Mouse (Mus musculus): ENCODE results near the gene Hist2h2bb.

Hist2h2bb gene

DNA sequence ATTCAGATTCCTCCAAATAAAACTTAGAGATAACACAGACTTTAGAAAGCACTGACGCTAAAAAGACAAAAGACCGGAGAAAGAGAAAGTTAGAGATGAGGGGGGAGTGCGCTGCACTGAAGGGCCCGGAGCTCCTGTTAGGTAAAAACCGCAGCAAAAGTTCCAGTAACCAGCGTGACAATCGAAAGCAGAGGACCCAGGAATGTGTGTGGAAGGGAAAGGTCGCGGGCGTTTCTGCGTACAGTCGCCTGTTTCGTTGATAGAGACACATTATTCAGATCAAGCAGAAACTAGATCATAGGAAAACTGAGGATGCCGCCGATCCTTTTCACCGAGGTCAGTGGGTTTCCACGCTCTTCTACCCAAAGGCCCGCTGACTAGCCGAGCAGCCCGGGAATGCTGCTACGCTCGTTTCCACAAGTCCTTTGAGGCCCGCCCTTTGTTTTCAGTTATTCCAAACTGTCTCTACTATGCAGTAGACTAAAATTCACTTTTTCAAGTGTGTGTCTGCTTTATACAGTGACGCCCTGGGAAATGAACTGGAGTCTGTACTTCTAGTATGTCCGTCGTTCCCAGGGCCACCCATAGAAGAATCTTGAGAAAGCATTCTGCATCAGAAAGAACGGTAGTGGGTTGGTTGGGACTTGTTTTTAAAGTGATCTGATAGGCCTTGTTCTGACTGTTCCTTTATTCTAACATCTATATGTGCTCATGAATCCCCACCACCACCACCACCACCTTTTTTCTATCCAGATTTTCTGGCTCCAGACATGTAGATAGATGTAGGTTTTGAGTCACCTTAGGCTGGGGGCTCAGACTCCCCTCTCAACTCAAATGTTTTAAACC, 5.8 kb upstream of the Hist2h2bb start:
- 2% methylated on average over 27 of the region's 27 CpGs for WGBS

DNA sequence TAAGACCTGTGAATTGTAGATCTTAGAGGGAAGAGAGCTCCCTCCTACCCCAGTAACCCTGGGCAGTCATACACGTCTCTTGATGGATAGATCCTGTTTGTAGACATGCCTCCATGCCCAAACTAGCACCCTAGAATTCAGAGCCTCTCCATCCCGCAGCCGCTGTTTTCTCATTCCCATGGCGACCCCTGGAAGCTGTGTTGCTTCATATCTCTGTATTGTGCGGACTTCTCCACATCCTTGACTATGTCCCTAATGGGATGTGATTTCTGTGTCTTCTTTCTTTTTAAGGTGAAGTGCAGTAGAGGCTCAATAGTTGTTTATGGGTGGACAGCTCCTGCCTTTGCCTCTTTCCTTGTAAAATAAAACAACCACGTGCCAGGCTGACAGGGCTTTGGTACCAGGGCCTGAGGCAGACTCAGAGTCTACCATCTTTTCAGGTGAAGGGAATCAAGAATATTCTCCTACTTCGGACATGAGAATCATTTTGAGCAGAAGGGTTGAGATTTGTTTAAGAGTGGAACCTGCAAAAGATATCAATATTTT, 5.1 kb upstream of the Hist2h2bb start:
- 75% methylated on average over 7 of the region's 7 CpGs for WGBS

DNA sequence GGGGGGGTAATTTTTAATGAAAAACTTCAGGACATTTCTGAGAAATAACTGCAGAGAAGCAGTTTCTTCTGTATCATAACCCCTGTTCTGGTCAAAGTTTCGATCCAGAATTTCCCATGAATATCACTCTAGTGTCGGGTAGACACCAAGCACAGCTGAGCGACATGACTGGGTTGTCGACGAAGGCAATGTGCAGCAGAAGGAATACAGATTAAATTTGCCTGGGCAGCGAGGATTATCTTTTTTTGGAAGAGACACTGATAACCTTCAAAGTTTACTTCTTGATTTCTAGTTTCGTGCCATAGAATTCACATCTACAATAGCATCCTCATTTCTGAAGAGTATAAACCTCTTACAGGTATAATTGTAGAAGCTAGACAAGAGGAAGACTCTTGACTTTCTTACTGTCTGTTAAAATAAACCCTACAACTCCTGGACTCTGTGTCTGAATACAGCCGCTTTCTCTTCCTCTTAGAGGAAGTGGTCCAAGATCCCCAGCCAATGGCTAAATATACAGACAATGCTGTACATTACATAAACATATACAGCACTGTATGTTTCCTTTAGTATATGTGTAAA, 3.3 kb upstream of the Hist2h2bb start:
- WGBS: 88% methylated on average over 8 of the region's 8 CpGs

DNA sequence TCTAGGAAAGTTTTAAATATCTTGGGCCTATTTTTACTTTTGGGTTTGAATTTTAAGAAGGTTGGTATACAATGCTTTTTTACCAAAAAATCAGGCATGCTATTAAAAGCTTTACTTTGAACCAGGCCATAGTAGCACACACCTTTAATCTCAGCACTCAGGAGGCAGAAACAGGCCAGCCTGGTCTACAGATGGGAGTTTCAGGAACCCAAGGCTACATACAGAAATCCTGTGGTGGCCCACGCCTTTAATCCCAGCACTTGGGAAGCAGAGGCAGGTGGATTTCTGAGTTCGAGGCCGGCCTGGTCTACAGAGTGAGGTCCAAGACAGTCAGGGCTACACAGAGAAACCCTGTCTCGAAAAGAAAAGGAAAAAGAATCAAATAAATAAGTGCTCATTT, 2.0 kb upstream of the Hist2h2bb start:
- 72% methylated on average over 4 of the region's 4 CpGs for WGBS

DNA sequence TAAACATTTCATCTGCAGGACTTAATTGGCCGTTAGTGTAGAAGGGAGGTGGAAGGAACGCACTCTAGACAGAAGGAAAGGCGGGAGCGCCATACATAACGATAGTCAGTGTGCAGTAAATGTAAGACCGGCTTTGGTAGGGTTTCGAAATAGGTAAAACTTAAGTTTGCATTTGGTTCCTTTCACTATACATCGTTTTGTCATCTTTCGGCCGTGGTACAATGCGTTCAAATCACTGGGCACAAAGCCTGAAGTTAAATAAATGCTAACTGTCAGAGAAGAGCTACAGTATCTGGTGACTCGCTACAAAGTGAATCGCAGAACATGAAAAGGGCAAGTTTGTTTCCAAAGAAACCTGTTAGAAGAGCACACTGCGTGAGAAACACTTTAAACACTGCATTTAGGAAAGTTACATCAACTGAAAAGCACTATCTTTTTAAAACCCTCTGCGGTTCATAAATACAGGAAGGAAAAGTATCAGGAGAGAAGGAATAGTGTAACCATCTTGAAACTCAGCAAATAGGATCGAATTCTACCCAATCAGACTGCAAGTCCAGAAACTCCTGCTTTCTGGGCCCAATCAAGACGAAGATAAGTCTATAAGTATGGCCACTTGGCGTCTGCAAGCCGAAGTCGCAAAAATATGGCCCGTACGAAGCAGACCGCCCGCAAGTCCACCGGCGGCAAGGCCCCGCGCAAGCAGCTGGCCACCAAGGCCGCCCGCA, 1.3 kb upstream of the Hist2h2bb start, which contains the start of gene Hist2h3b:
TSS of gene Hist2h3b (plus strand) at position 604 of the 725 bp plus-strand sequence.
- 6% methylated on average over 30 of the region's 30 CpGs for WGBS

DNA sequence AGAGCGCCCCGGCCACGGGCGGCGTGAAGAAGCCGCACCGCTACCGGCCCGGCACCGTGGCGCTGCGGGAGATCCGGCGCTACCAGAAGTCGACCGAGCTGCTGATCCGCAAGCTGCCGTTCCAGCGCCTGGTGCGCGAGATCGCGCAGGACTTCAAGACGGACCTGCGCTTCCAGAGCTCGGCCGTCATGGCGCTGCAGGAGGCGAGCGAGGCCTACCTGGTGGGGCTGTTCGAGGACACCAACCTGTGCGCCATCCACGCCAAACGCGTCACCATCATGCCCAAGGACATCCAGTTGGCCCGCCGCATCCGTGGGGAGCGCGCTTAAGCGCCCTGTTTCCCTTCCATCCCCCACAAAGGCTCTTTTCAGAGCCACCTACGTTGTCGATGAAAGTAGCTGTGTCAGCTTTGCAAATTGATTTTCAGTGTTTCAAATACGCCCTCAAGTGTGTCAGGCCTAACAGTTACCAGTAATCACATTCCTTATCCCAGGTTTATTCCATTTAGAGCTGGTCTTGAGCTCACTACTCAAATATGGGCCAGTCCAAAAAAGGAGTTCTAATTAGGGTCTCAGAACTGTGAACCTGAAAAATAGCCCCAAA, 675 bp upstream of the Hist2h2bb start:
- WGBS: 1% methylated on average over 15 of the region's 44 CpGs

DNA sequence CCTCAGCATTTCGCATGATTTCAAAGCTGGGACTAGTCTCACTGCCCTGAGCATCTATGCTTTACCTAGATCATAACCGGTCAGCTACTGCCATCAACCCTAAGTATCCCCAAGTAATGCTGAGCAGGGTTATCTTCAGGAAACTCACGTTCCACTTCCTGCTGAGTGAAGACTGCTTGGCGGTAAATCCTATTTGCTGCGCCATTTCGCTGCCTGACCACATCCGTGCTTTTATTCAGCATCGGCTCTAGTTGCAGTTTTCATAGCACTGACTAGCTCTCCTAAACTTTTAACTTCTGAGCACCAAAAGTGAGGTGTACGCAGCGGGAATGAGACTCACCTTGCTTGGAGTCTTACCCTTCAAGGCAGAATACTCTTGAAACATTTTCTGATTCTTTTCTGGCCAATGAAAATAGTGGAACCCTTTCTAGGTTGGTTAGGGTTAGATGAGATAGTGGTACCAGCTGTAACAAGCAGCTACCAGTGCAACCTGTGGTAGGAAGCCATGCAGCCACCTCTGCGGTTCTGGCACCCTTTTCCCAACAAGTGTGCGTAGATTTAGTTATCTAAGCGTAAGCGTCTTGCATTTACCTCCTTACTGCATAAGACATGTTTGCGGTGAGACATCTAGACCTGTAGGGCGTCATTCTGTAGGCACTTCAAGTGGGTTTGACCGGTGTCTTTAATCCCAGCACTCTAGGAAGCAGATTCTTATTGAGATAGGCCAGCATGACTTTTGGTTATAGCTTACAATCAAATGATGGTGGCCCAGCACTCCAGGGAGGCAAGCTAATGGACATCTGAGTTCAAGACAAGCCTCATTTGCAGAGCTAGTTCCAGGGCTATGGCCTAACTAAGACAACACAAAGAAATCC, 4.3 kb downstream of the Hist2h2bb start:
- WGBS: 93% methylated on average over 17 of the region's 17 CpGs

DNA sequence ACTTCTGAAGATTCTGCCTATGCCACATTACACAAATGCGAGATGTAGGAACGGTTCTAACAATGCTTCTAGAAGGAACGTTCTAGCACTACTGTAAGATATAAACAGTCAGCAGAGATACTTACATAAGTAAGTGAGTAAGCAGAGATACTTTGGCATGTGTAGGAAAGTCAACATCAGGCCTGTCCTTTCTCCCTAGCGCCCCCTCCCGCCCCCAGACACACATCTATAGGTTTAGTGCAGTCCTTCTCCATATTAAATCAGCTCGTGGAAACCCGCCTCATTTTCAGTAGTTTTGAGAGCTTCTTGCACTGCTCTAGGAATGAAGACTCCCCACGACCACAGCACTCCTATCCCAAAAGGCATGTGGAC, 7.9 kb downstream of the Hist2h2bb start:
- 17% methylated on average over 8 of the region's 8 CpGs for WGBS

DNA sequence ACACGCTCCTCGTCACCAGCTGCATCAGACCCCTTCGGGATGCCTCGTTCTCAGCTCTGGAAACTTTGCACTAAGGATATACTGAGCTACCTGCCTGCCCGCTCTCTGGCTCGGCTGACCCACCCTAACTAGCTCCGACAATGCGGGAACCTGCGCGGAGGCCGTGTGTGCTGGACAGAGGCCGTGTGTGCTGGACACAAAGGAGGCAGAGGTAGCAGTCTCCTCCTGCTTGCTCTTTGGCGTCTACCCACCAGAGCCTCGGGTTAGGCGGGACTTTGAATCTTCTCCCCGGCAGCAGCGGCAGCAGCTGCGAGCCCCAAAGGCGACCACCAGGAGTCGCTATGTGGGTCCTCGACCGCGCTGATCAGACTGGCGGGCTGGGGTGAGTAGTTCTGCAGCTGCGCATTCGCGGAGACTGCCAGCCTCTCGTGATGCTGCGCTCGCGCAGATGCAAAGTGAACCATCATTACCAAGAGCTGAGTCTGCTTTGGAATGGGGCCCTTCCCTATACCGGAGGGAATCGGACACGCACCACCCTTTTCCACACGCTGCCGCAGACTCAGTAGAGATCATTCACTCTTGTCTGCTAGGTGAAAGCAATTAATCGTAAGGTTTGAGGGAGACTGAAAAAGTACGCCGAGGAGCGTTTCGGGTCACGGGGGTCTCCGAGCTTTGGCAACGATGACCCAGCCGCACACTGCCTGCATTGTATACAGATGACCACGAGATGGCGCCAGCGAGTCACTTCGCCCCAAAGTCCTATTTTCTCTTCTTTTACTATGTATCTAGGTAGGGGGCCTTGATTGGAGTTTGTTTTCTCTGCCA, 8.5 kb downstream of the Hist2h2bb start:
- under 1% methylated on average over 49 of the region's 49 CpGs for WGBS

DNA sequence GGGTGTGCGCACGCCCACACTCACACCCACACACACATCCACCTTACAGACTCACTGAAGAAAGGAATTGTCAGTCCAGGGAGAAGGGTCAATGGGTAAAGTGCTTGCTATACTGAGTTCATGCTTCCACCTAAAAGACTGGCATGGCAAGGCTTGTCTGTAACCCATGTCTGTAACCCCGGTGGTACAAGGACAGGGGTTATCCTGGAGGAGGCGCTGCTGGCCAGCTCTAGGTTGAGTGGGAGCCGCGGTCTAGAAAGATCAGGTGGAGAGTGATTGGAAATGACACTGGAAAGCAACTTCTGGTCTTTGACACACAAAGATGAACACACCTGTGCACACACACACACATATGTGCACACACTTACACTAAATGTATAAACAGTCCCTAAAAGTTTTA, 11.1 kb downstream of the Hist2h2bb start:
- 61% methylated on average over 6 of the region's 6 CpGs for WGBS

DNA sequence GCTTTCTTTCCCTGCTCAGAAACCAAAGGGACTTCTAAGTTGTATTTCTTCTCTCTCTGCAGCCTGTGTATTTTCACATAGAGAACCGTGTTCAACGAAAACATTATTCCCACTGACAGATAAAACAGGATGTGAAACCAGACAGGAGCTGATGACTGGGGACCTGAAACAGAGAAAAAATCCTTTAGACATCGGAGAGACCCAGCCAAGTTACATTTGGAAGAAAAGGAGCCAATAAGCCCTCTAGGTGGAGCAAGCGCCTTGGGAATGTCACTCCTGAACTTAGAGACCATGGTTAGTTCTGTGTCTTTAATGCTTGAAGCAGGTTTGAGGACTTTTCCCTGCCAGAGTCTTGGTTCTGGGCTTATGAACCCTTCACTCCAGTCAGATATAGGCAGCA, 14.9 kb downstream of the Hist2h2bb start:
- WGBS: 12% methylated on average over 4 of the region's 4 CpGs

DNA sequence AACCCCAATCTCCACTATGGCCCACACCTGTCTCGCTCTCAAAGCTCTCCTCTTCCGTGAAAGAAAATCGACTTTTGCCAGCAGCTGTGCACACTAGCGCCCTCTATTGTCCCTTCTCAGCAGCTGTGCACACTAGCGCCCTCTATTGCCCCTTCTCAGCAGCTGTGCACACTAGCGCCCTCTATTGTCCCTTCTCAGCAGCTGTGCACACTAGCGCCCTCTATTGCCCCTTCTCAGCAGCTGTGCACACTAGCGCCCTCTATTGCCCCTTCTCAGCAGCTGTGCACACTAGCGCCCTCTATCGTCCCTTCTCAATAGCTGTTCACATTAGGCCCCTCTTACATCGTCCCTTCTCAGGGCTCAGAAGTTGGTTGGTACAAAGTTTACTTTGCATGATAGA, 17.8 kb downstream of the Hist2h2bb start:
- 90% methylated on average over 11 of the region's 11 CpGs for WGBS

DNA sequence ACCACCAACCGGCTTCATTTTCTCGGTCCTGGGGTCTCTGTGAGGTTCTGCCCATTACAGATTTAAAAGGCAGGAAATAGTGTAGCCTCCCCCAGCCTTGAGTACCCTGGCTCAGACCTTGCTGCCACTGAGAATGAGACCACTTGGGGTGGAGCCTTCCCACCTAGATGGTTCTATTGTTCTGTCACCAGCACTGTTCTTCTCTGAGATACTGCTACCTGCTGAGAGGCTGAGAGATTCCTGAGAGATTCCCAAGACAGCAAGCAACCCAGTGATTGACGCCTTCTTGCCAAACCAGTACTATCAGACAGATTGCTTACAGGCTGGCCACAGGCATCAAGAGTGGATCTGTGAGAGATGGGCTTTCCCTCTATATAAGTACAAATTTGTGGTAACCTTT, 19.6 kb downstream of the Hist2h2bb start:
- WGBS: 83% methylated on average over 3 of the region's 3 CpGs

DNA sequence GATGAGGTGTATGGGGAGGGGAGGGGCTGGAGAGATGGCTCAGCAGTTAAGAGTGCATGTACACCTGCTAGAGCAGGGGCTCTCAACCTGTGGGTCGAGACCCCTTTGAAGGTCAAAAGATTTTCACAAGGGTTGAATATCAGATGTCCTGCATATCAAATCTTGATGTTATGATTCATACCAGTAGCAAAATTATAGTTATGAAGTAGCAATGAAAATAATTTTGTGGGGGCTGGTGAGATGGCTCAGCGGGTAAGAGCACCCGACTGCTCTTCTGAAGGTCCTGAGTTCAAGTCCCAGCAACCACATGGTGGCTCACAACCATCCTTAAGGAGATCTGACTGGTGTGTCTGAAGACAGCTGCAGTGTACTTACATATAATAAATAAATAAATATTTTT, 21.2 kb downstream of the Hist2h2bb start:
- WGBS: 95% methylated on average over 3 of the region's 3 CpGs

DNA sequence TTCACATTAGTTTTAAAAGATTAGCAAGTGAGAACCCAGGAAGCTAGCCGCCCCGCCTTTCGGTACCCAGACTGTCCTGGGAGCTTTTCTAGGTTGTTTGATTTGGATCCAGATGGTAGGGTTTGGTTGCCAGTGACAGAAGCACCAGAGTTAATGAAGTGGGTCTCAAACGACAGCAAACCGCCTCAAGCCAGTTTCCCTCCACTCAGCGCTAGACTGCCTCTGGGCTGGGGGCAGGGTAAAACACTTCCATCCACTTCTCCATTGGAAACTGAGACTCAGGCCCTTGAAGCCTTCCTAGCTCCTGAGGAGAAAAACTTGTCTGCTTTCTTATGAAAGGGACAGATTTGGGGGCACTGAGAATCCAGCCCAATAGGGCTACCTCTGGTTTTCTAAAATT, 23.1 kb downstream of the Hist2h2bb start:
- 80% methylated on average over 6 of the region's 6 CpGs for WGBS

DNA sequence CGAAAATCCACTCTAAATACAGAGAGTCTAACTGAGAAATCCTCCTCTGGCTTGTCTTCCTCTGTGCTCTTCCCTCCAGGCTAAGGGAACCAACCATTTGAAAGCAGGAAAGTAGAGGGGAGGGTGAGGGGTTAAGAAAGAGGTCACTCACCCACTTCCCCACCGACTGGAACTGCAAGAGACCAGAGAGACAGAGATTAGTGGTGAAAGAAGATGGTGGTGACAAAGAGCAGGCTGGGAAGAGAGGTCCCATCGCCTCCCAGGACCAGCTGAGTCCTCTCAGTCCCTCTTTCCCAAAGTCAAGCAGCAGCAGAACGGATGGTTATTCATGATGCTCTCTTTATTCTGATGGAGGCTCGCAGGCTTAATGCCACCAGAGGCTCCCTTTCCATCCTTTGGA, 23.8 kb downstream of the Hist2h2bb start:
- WGBS: 61% methylated on average over 5 of the region's 5 CpGs

DNA sequence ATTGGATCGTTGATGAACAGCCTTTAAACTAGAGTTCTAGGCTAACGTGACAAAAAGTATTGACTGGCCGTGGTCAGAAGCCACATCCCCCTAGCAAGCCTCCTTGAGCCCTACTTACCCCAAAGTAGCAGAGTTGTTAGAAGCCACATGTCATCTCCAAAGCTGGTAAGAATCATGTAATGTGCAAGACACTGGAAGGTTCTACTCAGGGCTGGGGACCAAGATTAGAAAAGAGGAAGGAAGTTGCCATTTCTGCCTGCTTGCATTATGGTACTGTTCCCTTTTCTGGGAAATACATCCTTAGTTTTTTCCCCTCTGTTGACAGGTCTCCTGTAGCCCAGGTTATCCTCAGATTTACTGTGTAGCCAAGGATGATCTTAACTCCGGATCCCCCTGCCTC, 24.2 kb downstream of the Hist2h2bb start, which contains the start of gene Fcgr1:
TSS of gene Fcgr1 (minus strand) at position 183 of the 400 bp plus-strand sequence.
- 77% methylated on average over 4 of the region's 4 CpGs for WGBS

DNA sequence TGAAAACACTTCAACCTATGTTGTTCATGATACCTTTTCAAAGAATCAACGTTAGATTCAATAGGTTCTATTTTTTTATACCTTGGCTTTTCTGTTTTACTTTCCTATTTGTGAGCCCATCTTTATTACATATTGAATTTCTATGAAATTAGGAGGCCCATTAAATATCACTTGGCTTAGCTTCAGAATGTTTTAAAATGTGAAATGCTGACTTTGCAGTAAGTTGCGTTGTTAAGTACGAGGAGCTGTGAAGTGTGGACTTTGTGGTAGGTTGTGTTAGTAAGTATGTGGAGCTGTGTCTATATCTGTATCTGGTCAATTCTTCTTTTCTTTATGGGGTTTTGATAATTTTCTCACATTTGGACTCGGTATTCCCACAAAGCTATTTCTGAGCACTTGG, 28.8 kb downstream of the Hist2h2bb start:
- 87% methylated on average over 4 of the region's 4 CpGs for WGBS

DNA sequence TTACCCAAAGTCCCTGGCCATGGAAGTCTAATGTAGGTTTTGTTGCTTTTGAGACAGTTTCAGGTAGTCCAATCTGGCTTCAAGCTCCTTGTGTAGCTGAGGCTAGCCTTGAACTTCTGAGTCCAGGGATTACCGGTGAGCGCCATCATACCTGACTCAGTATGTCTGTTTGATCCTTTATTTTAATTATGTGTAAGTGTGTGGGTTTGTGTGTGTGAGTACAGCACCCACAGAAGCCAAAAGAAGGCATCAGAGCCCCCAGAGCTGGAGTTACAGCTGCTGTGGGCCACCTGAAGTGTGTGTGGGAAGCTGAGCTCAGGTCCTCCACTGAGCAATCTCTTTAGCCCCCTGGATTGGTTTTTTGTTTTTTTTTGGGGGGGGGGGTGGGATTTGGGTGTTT, 30.0 kb downstream of the Hist2h2bb start:
- 96% methylated on average over 2 of the region's 2 CpGs for WGBS
